Mouse (Mus musculus) heart, embryonic 16.5 days (tissue): ENCODE measurements around the gene Gpsm1. TPM values are rescaled to one million over a fixed set of nuclear protein-coding genes. Genes with fewer than 3 reads are reported as not detected.

ENCODE experiments used
- ATAC-seq: fragments of 200-750 bp; cut with Nextera tagmentation; replicated peaks from 2 replicates; pipeline ENCODE4 v1.8.0; 2017; ENCODE audit warnings: moderate number of reproducible peaks; ENCODE audit not compliant: insufficient read depth, low FRiP score; ENCODE audit errors: extremely low read depth
- H3K27ac ChIP-seq: fragments of 300-500 bp; sonication (generic); 2 replicates; pipeline ENCODE4 v1.5.1; 2014; ENCODE audit warnings: mild to moderate bottlenecking, low read length, control low read depth, moderate library complexity
- H3K27me3 ChIP-seq: fragments of 300-500 bp; sonication (generic); 2 replicates; pipeline ENCODE4 v1.6.1; 2014; ENCODE audit warnings: low read length, mixed read lengths; ENCODE audit not compliant: control insufficient read depth, insufficient read depth
- H3K36me3 ChIP-seq: fragments of 300-500 bp; sonication (generic); 2 replicates; pipeline ENCODE4 v1.6.1; 2014; ENCODE audit not compliant: control insufficient read depth, insufficient read depth
- H3K4me1 ChIP-seq: fragments of 300-500 bp; sonication (generic); 2 replicates; pipeline ENCODE4 v1.6.1; 2014; ENCODE audit warnings: low read length, mixed read lengths; ENCODE audit not compliant: control insufficient read depth, insufficient read depth
- H3K4me2 ChIP-seq: fragments of 300-500 bp; sonication (generic); 2 replicates; pipeline ENCODE4 v1.6.1; 2014; ENCODE audit warnings: low read depth, mild to moderate bottlenecking, control low read depth, low read length
- H3K4me3 ChIP-seq: fragments of 300-500 bp; sonication (generic); 2 replicates; pipeline ENCODE4 v1.5.1; 2014; ENCODE audit warnings: mild to moderate bottlenecking, control low read depth, low read length
- H3K9ac ChIP-seq: fragments of 300-500 bp; sonication (generic); 2 replicates; pipeline ENCODE4 v1.6.1; 2014; ENCODE audit warnings: low read length, control low read depth
- H3K9me3 ChIP-seq: fragments of 300-500 bp; sonication (generic); replicated peaks from 2 replicates; pipeline ENCODE4 v1.6.1; 2016; ENCODE audit warnings: low read length; ENCODE audit not compliant: control insufficient read depth
- WGBS: fragments of 180-500 bp; shearing (Covaris S2); extraction: QIAGEN DNeasy Blood & Tissue Kit; methylation state at CpG from one replicate; pipeline ENCODE4 v1.1.7; 2014; 5-methylcytosine and 5-hydroxymethylcytosine counted together
- polyA plus RNA-seq: library from polyadenylated mRNA; unstranded; fragments of >200 nt; fragmentation: Nextera tagmentation; extraction: Ambion mirVana; gene quantifications from 2 replicates; pipeline ENCODE4 v1.2.1, GENCODE M21; 2015

Gene Gpsm1
- polyA plus RNA-seq, 1 experiment from 2014 or later = 104 TPM

GRCm38 (mm10) chr2:26294457-26294856 is 20.9 kb upstream of the Gpsm1 start, which contains the start of gene Ccdc187:
Ccdc187 (minus strand) TSS chr2:26294557.
- ATAC-seq = no peak
- H3K9ac ChIP-seq = no peak within 1 kb of the TSS
- no peak within 1 kb of the TSS for H3K27ac ChIP-seq
- 67% methylated on average over 2 of the region's 2 CpGs for WGBS
- no peak within 1 kb of the TSS for H3K4me3 ChIP-seq
- no peaks in the 10 kb centered on the region for H3K27me3 ChIP-seq
- H3K9me3 ChIP-seq = no peaks in the 10 kb centered on the region
- no peaks in the 10 kb centered on the region for H3K36me3 ChIP-seq
- peaks cover 26% of the 10 kb centered on the region for H3K4me1 ChIP-seq
- H3K4me2 ChIP-seq = no peak within 1 kb of the TSS

GRCm38 (mm10) chr2:26296606-26297195 is 18.6 kb upstream of the Gpsm1 start:
- H3K4me3 ChIP-seq = no peak overlapping the region
- no peak overlapping the region for H3K27ac ChIP-seq
- H3K36me3 ChIP-seq = no peaks in the 10 kb centered on the region
- H3K9ac ChIP-seq = no peak overlapping the region
- peaks cover 37% of the 10 kb centered on the region for H3K4me1 ChIP-seq
- H3K9me3 ChIP-seq = no peaks in the 10 kb centered on the region
- 36% methylated on average over 6 of the region's 6 CpGs for WGBS
- ATAC-seq = no peak
- no peak overlapping the region for H3K4me2 ChIP-seq
- no peaks in the 10 kb centered on the region for H3K27me3 ChIP-seq

GRCm38 (mm10) chr2:26298208-26298855 is 17.0 kb upstream of the Gpsm1 start:
- ATAC-seq = peak; percentile 67

GRCm38 (mm10) chr2:26298856-26299230 is 16.5 kb upstream of the Gpsm1 start:
- H3K4me3 ChIP-seq = no peak overlapping the region
- H3K36me3 ChIP-seq = no peaks in the 10 kb centered on the region
- peaks cover 37% of the 10 kb centered on the region for H3K4me1 ChIP-seq
- H3K9ac ChIP-seq = no peak overlapping the region
- WGBS = 38% methylated on average over 4 of the region's 4 CpGs
- no peaks in the 10 kb centered on the region for H3K9me3 ChIP-seq
- no peak overlapping the region; the same call in 1 of the 2 replicates for H3K4me2 ChIP-seq
- no peaks in the 10 kb centered on the region for H3K27me3 ChIP-seq
- ATAC-seq = no peak
- no peak overlapping the region for H3K27ac ChIP-seq

More at GRCm38 (mm10) chr2:26298208-26298855, 17.0 kb upstream of the Gpsm1 start:
- Histone ChIP-seq H3K36me3 (no peaks in the 10 kb centered on the region), H3K27ac (no peak overlapping the region), H3K4me3 (peak overlapping the region; percentile 37), H3K9ac (0 out of 2 replicates have a peak overlapping the region, but pooled peaks have one; percentile 13), H3K4me1 (peaks cover 37% of the 10 kb centered on the region), H3K9me3 (no peaks in the 10 kb centered on the region), H3K27me3 (no peaks in the 10 kb centered on the region), H3K4me2 (peak overlapping the region; percentile 59)
- WGBS = 2% methylated on average over 10 of the region's 10 CpGs

- Histone ChIP-seq H3K4me2 (no peak overlapping the region), H3K4me3 (no peak overlapping the region), H3K36me3 (no peaks in the 10 kb centered on the region), H3K27me3 (no peaks in the 10 kb centered on the region), H3K27ac (no peak overlapping the region), H3K9ac (peak overlapping the region; percentile 10; the same call in 1 of the 2 replicates), H3K9me3 (no peaks in the 10 kb centered on the region), H3K4me1 (peaks cover 37% of the 10 kb centered on the region)
- 58% methylated on average over 7 of the region's 7 CpGs for WGBS
- no peak for ATAC-seq
Measured at GRCm38 (mm10) chr2:26299336-26299735, 16.0 kb upstream of the Gpsm1 start.

GRCm38 (mm10) chr2:26300161-26300807 is 15.0 kb upstream of the Gpsm1 start:
- peak; percentile 57 for ATAC-seq
- Histone ChIP-seq H3K4me1 (peaks cover 37% of the 10 kb centered on the region), H3K36me3 (no peaks in the 10 kb centered on the region), H3K4me3 (no peak overlapping the region), H3K27me3 (no peaks in the 10 kb centered on the region), H3K4me2 (no peak overlapping the region), H3K9me3 (no peaks in the 10 kb centered on the region), H3K9ac (peak overlapping the region; percentile 25; the same call in 1 of the 2 replicates), H3K27ac (peak overlapping the region; percentile 46)
- WGBS = 32% methylated on average over 5 of the region's 5 CpGs

GRCm38 (mm10) chr2:26300808-26301174 is 14.5 kb upstream of the Gpsm1 start:
- Histone ChIP-seq H3K4me3 (no peak overlapping the region), H3K27me3 (no peaks in the 10 kb centered on the region), H3K36me3 (no peaks in the 10 kb centered on the region), H3K9me3 (no peaks in the 10 kb centered on the region), H3K4me2 (no peak overlapping the region), H3K4me1 (peaks cover 37% of the 10 kb centered on the region), H3K9ac (peak overlapping the region; percentile 25; the same call in 1 of the 2 replicates), H3K27ac (peak overlapping the region; percentile 46)
- 0% methylated on average over 3 of the region's 3 CpGs for WGBS
- ATAC-seq = no peak

- 80% methylated on average over 10 of the region's 10 CpGs for WGBS
- H3K4me1 ChIP-seq = peaks cover 30% of the 10 kb centered on the region
- no peaks in the 10 kb centered on the region for H3K36me3 ChIP-seq
- no peak for ATAC-seq
- no peak overlapping the region for H3K27ac ChIP-seq
- no peak overlapping the region for H3K4me3 ChIP-seq
- H3K27me3 ChIP-seq = no peaks in the 10 kb centered on the region
- no peak overlapping the region for H3K4me2 ChIP-seq
- H3K9ac ChIP-seq = no peak overlapping the region
- H3K9me3 ChIP-seq = no peaks in the 10 kb centered on the region
Measured at GRCm38 (mm10) chr2:26302005-26302503, 13.3 kb upstream of the Gpsm1 start.

GRCm38 (mm10) chr2:26304711-26305110 is 10.6 kb upstream of the Gpsm1 start:
- Histone ChIP-seq H3K9ac (no peak overlapping the region), H3K27ac (no peak overlapping the region), H3K4me2 (no peak overlapping the region), H3K9me3 (no peaks in the 10 kb centered on the region), H3K36me3 (no peaks in the 10 kb centered on the region), H3K4me1 (peaks cover 15% of the 10 kb centered on the region), H3K27me3 (no peaks in the 10 kb centered on the region), H3K4me3 (no peak overlapping the region)
- no peak for ATAC-seq
- 56% methylated on average over 1 of the region's 1 CpGs for WGBS
